22 mouse cellular contexts compared by ENCODE assay signal in genomic region chr4:87802140-87802539, GRCm38 (mm10).
A peak's percentile ranks its signal among the peaks of the same experiment; 100 is the strongest.
DNase-seq lines count a peak whose midpoint lies in the region; ATAC-seq lines count a peak whose summit lies in the region.
"Had no signal": no experiment of that assay in that cellular context is flagged by ENCODE, and none has a peak within 500 bp of the region (broad histone marks: within the 10 kb centered on the region; RNA-seq: fewer than 3 reads in every experiment).

No protein-coding gene starts in this region.

- peak overlapping the region; percentile 83 for H3K4me3 ChIP-seq in erythroblast, embryonic 14.5 days (replicated peaks)
- no peak overlapping the region for H3K4me3 ChIP-seq in liver, embryonic 11.5 days (ENCODE audit: low read depth, low read length)
- H3K4me3 ChIP-seq in liver, embryonic 12.5 days, result peak overlapping the region; percentile 68; the same call in 1 of the 2 replicates
- H3K4me3 ChIP-seq in liver, embryonic 16.5 days (ENCODE audit: low read depth, low read length), result peak overlapping the region; percentile 2; the same call in 1 of the 2 replicates
- H3K4me3 ChIP-seq: embryonic facial prominence, embryonic 12.5 days; heart, adult 2 months; hindbrain, embryonic 15.5 days; limb, embryonic 10.5 days had no signal

- peaks cover 27% of the 10 kb centered on the region for H3K36me3 ChIP-seq in erythroblast, embryonic 14.5 days (ENCODE audit: control insufficient read depth)
- no peaks in the 10 kb centered on the region for H3K36me3 ChIP-seq in liver, embryonic 11.5 days (ENCODE audit: control insufficient read depth, insufficient read depth, low read length)
- no peaks in the 10 kb centered on the region for H3K36me3 ChIP-seq in liver, embryonic 12.5 days
- H3K36me3 ChIP-seq in liver, embryonic 16.5 days (ENCODE audit: control insufficient read depth, insufficient read depth), result no peaks in the 10 kb centered on the region
- H3K36me3 ChIP-seq: embryonic facial prominence, embryonic 12.5 days; hindbrain, embryonic 15.5 days; limb, embryonic 10.5 days had no signal

- 84% methylated on average over 4 of the region's 4 CpGs for WGBS in liver, embryonic 11.5 days
- WGBS in liver, embryonic 12.5 days (ENCODE audit: insufficient replicate concordance), result 84% methylated on average over 4 of the region's 4 CpGs
- WGBS in liver, embryonic 16.5 days (ENCODE audit: insufficient replicate concordance), result 84% methylated on average over 4 of the region's 4 CpGs

- no peak overlapping the region for H3K9ac ChIP-seq in liver, embryonic 11.5 days (ENCODE audit: low read depth, low read length)
- H3K9ac ChIP-seq in liver, embryonic 12.5 days, result no peak overlapping the region
- no peak overlapping the region; the same call in 1 of the 2 replicates for H3K9ac ChIP-seq in liver, embryonic 16.5 days (ENCODE audit: low read depth, low read length)
- H3K9ac ChIP-seq: embryonic facial prominence, embryonic 12.5 days; forebrain, postnatal 0 days; hindbrain, embryonic 15.5 days had no signal

- no peak for DNase-seq in liver, embryonic 11.5 days (ENCODE audit: low spot score)
- no peak for DNase-seq in liver
- no peak for DNase-seq in urinary bladder, adult 18-20 months (ENCODE audit: low spot score in 2 of 2)
- DNase-seq: adrenal gland, postnatal 14 days; cerebellum, adult 8-10 months; forebrain, postnatal 0 days; gastrocnemius, postnatal 36 days; heart, adult 2 months; kidney, adult 2 months; kidney, postnatal 10 days; retina, postnatal 1 day; right cerebral cortex, postnatal 25 days; spleen, adult 18-20 months had no signal

- ATAC-seq in erythroblast, adult 5-6 weeks (replicated peaks; ENCODE audit: low FRiP score, poor library complexity, severe bottlenecking), result no peak
- ATAC-seq in liver, embryonic 11.5 days (replicated peaks; ENCODE audit: low FRiP score), result no peak
- no peak for ATAC-seq in liver, embryonic 12.5 days
- ATAC-seq in liver, embryonic 16.5 days (ENCODE audit: low read depth), result no peak
- ATAC-seq: CD4-positive, CD25-positive, alpha-beta regulatory T cell, adult 4 months; forebrain, postnatal 0 days; lung, postnatal 0 days had no signal

- peak overlapping the region; percentile 59 for H3K4me2 ChIP-seq in liver, embryonic 11.5 days
- peak overlapping the region; percentile 68 for H3K4me2 ChIP-seq in liver, embryonic 12.5 days
- H3K4me2 ChIP-seq in liver, embryonic 16.5 days (ENCODE audit: low read depth, low read length), result peak overlapping the region; percentile 24
- H3K4me2 ChIP-seq: embryonic facial prominence, embryonic 12.5 days; hindbrain, embryonic 15.5 days had no signal

- no peaks in the 10 kb centered on the region for H3K9me3 ChIP-seq in erythroblast, embryonic 14.5 days (ENCODE audit: control insufficient read depth, low read length)
- no peaks in the 10 kb centered on the region for H3K9me3 ChIP-seq in liver, embryonic 11.5 days (ENCODE audit: control insufficient read depth, low read length)
- no peaks in the 10 kb centered on the region for H3K9me3 ChIP-seq in liver, embryonic 12.5 days (replicated peaks)
- H3K9me3 ChIP-seq in liver, embryonic 16.5 days (replicated peaks; ENCODE audit: control insufficient read depth, low read length), result no peaks in the 10 kb centered on the region
- H3K9me3 ChIP-seq: embryonic facial prominence, embryonic 12.5 days; hindbrain, embryonic 15.5 days; limb, embryonic 10.5 days had no signal

- no peaks in the 10 kb centered on the region for H3K27me3 ChIP-seq in erythroblast, embryonic 14.5 days (ENCODE audit: control insufficient read depth)
- H3K27me3 ChIP-seq in liver, embryonic 11.5 days (replicated peaks; ENCODE audit: control insufficient read depth, insufficient read depth, low read length), result no peaks in the 10 kb centered on the region
- no peaks in the 10 kb centered on the region for H3K27me3 ChIP-seq in liver, embryonic 12.5 days (replicated peaks)
- no peaks in the 10 kb centered on the region for H3K27me3 ChIP-seq in liver, embryonic 16.5 days (ENCODE audit: control insufficient read depth, insufficient read depth, low read depth, low read length)
- H3K27me3 ChIP-seq: embryonic facial prominence, embryonic 12.5 days; hindbrain, embryonic 15.5 days had no signal

- peaks cover 73% of the 10 kb centered on the region for H3K4me1 ChIP-seq in erythroblast, embryonic 14.5 days (ENCODE audit: control insufficient read depth)
- H3K4me1 ChIP-seq in liver, embryonic 11.5 days (replicated peaks; ENCODE audit: control insufficient read depth, insufficient read depth, low read length), result peaks cover 29% of the 10 kb centered on the region
- peaks cover 63% of the 10 kb centered on the region for H3K4me1 ChIP-seq in liver, embryonic 12.5 days
- peaks cover 42% of the 10 kb centered on the region for H3K4me1 ChIP-seq in liver, embryonic 16.5 days (ENCODE audit: control insufficient read depth, low read depth, low read length)

- H3K27ac ChIP-seq in liver, embryonic 11.5 days (ENCODE audit: low read depth, low read length), result no peak overlapping the region
- peak overlapping the region; percentile 59 for H3K27ac ChIP-seq in liver, embryonic 12.5 days
- H3K27ac ChIP-seq in liver, embryonic 16.5 days (ENCODE audit: low read length), result 0 out of 2 replicates have a peak overlapping the region, but pooled peaks have one; percentile 22
- H3K27ac ChIP-seq: embryonic facial prominence, embryonic 12.5 days; heart, adult 2 months; hindbrain, embryonic 15.5 days; limb, embryonic 10.5 days had no signal
